Mouse (Mus musculus) lung, postnatal 10 days (tissue): ENCODE measurements around the gene Alg2.

ENCODE experiments used
- DNase-seq: peaks from one replicate; pipeline ENCODE4 v3.0.0; 2021

The Alg2 gene

DNA sequence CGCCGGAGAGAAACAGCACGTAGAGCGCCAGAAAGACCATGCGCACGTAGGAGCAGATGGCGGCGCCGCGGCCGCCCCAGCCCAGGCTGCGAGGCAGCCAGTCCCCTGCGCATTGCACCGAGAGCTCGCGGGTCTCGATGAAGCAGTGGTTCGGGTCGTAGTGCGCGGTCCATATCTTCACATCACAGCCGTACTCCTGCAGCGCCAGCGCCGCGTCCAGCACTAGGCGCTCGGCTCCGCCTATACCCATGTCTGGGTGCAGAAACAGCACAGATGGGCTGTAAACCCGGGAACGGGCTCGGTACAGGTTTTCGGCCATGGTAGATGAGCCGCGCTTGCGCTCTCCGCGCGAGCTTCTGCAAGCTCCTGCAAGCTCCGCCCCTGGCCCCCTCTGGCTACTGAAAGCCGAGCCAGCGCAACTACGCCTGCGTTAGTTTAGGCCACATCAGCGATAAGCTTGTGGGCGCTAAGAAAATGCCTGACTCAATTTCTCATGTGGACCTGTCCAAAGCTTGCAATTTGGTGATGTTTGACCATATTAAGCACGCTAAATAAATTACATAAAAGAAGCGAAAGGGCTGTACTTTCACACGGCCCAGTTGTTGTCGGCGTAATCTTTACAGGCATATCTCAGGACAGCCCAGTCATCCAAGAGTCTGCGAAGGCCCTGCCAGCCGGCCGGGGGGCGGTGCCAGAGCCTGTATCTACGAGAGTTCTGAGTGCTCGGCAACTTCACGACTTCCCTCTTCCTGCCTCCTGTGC, at the start of gene Alg2, which contains the start of gene Sec61b:
TSS of gene Alg2 (minus strand) at position 366 of the 762 bp plus-strand sequence.
TSS of gene Sec61b (plus strand) at position 691 of the 762 bp plus-strand sequence.
- peak; percentile 99 for DNase-seq

DNA sequence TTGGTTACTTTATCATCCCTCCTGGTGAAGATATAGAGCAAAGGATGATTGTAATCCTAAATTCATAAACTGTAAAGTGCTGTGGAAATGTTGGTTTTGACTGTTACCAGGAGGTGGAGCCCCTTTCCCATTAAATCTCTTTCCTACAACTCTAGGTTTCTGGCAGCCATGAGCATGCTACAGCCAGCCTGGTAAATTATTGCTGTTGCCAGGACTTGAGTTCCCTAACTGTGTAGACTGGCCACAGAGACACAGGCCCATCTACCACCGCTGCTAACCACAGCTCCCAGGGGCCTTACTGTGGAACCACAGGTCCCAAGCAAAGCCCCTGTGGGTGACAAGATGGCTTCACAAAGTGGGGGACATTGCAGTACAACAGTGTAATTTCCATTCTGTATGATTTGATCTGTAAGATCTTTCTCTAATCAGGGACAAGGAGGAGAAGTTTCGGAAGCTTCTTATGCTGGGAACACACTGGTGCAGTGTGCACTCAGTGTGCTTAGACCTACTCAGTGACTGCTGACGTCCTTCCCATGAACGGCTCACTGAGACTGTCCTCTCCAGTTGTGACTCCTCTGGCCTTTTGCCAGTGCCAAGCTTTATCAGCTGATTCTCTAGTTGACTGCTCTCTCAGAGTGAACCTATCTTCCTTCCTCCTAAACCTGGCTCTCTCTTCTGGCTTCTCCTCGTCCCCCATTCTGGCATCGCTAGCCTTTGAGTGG, 47.9 kb upstream of the Alg2 start:
- peak; percentile 37 for DNase-seq

DNA sequence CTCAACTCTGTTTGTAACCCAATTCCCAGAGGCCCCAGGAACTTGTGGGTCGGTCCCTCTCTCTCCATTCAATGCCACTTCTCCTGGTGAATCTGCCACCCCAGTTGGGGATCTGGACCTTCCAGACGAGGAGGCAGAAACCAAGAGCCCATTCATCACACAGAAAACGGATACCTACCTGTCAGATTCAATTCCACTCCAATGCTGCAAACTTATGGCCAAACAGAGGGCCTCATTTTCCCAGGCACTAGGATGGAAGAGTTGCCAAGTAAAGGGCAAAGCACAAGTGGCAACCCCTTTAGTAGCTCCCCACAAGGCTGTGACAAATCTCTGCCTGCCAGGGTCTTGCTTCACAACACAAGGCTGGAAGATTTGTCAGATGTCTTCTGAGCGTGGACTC, 45.9 kb upstream of the Alg2 start:
- no peak for DNase-seq

DNA sequence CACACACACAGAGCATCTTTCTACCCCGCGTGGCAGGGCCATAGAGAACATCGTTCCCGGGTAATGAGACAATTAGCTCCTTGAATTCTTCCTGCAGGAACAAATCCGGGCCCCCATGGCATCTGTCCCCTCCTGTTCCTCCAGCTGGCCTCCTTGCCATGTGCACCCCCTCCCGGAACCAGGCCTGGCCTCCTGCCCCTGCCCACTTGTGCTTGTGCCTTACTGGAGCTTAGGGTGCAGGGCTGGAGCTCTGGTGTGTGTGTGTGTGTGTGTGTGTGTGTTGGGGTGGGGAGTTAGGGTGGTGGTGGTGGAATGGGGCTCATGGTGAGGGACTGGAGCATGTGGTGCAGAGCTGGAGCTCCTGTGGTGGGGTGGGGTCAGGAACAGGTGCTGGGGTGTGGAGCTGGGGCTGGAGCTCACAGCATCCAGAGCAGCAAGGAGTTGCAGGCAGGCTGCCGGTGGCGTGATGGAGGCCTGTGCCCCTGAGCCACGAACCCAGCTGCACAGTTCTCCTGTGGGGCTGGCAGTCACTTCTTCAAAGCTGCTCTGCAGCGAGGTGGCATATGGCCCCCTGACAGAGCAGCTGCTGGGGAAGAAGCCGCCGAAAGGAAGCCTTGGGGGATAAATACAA, 44.5 kb upstream of the Alg2 start:
- DNase-seq: no peak

DNA sequence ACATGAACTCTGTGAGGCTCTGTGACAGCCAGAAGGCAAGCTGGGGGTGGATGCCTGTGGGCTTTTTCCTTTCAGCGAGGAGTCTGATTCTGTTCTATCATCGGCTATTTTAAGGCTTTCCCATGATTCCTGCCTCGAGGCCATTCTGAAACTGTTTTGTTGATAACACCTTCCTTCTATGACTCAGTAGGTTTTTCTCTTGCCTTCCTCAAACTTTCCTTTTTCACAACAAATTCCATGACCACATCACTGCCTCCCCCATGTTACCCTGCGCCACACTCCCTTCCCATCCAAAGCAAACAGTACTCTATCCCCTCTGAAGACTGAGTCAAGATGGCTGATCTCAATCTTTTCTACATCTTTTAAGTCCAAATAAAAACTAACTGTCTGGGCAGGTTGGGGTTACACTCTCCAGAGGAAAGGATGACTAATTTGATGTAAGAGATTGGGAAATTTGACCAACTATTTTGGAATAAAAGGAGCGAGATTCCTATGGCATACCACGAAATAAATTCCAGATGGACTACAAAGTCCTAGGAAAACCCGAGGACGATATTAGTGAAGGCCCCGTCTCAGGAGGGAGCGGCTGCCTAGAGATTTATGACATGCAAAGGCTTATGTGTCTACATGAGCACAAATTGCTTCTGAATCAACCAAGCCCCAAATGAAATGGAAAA, 30.8 kb upstream of the Alg2 start:
- DNase-seq: no peak

DNA sequence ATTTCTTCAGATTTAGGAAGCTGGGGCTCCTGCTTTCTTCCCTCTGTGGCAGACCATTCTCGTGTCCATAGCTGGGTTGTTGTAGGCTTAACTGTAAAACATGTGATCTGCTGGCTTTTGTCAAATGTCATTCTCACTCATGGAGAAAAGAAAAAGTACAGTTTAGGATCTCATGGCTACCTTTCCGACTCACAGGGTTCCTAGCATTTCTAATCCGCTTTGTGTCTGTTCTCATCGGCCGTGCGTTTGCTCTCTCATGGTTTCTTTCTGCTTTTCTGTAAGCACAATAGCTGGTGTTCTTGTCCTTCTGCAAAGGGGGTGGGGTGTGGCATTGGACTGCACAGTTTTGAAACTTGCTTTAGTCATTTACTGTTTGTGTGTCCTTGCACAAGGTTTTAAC, 28.9 kb upstream of the Alg2 start:
- DNase-seq: no peak

DNA sequence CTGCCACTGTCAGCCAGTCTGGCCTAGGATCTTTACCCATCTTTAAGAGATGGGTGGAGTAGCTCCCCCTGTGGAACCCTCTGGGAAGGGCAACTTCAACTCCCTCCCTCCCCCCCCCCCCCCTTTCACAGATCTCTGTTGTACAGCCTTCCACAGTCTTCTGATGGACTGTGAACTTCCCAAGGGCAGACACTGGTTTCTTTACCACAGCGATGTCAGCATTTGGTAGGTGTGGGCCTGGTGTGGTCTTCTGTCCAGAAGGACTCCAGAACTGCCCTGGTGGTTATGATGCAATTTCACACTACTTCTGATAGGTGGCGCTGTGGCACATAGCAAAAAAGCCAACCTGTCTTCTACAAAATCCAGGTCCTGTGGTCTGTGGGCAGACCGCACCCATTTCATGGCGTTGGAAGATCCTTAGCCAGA, 28.4 kb upstream of the Alg2 start:
- DNase-seq: peak; percentile 60

DNA sequence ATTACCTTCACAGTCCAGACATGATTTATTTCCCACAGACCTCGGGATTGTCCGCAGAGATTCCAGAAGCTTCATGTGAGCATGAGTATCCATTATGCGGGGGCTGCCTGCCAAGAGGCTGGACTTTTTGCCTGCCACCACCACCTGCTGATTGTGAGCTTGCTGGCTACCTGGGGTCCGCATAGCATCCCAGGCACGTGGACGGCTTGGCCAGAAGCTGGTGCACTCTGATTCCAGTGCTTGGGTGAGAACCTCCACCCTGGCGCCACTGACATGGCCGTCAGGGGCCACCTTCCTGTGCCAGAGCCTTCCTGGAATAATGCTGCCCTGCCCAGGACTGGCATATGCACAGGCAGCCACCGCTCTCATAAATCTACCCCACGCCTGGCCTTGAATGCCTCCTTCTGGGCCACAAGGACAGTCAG, 25.0 kb upstream of the Alg2 start:
- no peak for DNase-seq

DNA sequence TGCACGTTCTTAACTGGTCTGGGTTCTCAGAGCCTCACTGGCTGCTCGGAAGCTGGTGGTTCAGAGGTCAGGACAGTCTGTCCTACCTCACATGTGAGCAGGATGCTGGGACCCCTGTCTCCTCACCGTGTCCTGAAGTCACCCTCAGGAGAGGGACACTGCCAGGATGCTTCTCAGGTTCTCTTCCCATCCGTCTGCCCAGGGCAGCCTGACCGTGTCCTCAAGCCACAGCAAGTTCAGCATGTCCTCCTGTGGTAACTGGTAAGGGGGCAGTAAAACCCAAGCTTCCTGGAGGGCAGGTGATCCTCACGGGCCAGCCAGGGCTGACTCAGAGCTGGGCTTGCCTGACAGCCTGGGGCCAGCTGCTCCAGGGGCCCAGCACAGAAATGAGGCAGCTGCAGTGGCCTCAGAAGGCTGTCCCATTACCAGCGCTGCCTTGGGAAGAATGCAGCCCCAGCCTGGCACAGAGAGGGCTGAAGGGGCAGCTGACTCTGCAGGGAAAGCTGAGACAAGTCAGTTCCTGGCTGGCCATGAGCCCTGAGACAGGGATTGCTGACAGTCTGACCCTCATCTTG, 23.8 kb upstream of the Alg2 start:
- no peak for DNase-seq

DNA sequence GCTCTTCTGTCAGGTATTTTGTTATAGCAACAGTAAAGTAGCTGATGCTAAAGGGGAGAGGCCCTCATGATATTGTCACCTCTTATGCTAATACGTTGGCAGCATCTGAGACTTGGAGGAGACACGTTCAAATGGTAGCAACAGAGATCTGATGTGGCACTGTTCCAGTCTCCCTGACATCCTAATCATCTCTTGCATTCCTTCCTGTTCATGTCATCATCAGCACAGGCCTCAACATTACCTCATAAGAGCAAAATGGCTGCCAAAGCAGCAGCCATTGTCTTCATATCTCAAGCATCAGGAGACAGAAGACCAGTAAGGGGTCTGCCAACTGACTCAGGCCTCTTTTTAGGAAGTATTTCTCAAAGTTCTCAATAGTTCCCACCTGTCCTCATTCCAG, 20.6 kb upstream of the Alg2 start:
- DNase-seq: no peak

DNA sequence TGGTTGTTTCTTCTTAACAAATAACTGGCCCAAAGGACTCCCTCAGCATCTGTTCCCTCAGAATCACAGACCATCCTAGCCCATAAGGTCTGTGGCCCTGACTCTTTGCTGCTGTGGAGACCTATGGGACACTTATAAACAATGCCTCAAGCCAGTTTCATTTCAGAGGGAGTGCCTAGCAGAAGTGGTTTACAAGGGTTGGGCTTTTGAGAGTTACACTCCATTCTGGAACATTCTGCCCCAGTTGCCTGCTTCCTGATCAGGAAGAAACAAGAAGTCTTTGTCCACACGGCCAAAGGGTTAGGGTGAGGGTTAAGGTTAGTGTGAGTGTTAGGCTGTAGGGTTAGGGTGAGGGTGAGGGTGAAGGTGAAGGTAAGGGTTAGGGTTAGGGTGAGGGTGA, 20.0 kb upstream of the Alg2 start:
- DNase-seq: no peak

DNA sequence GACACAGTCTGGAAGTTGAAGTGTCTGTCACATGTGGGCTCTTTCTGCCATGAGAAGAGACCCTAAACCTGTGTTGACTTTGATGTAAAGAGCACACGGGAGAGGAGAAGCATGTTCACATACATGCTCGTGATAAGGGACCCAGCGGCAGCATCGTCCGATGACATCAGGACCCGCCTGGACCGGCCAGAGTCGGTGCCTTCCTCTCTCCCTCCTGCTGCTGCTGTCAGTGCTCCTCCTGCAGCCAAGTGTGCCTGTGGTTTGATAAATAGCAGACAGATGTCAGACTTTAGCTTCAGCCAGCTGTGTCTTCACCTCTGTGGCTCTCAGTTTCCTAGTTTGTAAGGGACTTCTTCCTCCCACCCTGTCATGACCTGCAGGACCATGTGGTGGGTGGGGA, 19.3 kb upstream of the Alg2 start:
- DNase-seq: no peak

DNA sequence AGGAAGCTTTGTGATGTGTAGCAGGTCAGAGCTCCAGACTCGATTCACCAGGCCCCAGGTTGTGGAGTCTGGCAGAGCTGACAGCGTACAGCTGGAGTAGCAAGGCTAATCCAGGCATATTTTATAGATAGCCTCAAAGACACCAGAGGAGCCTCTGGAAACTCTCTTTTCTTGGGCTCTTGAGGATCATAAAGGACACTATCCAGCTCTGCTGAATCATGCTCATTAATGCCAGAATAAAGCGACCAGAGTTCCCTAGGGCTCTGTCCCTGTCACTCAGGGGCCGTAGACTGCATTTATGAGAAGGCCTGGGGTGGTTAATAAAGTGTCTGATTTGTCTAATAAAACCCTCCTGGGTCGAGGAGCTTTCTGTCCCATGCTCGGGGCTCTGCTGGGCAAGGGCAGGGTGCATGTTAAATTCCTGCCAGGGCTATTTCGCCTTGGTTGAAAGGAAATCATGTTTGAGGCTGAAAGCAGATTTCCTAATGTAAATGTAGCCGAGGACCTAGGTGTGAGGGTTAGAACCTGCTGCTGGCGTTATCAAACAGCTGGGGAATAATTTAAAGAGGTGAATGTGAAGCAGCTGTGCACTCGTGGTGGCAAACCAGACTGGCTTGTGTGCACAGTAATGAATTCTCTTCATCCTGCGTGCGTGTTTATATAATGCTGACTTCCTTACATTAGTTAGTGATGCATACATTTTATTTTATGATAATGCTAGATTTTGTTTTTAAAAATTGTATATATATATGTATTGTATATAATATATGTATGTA, 18.4 kb upstream of the Alg2 start:
- DNase-seq: no peak

DNA sequence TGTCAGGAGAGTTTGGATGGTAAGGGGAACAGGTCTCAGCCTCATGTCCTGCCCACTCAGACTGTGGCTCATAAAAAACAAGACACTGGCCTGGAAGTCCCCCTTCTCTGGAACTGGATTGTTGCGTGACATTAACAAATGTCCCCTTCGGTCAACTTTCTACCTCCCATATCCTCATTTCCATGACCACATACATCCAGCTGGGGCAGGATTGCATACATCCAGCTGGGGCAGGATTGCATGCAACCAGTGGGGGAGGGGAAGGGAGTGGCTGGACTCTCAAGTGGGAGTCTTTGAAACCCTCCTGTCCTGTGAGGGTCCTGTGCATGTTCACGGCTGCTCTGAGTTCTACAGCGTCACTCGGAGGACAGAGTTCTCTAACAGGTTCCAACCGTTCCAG, 17.1 kb upstream of the Alg2 start:
- DNase-seq: no peak

DNA sequence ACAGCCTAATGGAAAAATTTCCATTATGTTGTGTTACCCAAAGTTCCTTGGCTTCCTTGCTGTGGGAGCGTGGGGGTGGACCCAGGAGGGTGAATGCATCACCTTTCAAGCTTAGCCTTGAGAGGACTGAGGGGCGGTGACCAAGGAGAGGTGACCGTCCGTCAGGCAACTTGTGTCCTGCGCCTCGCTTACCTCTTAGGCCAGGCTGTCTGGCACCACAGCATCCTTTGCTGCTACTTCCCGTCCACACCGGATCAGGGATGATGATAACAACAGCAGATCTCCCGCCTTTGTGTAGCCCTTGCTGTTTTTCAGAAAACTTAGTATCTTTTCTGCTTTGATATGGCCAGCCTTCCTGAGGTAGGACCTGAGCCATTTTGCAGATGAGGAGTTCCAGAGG, 6.4 kb upstream of the Alg2 start:
- DNase-seq: no peak

DNA sequence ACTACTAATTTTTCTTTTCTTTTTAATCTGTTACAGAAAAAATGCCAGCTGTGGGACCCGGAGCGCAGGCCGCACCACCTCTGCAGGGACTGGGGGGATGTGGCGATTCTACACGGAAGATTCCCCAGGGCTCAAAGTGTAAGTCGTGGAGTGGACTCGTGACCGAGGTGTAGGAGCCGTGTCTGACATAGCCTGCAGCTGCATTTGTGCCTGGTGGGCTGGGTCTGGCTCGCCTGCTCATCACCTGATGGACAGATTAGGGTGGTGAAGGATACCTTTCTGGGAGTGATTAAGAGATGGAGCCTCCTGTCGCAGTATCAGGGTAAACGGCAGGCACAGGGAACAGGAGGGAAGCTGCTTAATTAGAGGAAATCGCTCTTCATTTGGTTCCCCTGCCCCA, 6.0 kb upstream of the Alg2 start:
- DNase-seq: no peak

DNA sequence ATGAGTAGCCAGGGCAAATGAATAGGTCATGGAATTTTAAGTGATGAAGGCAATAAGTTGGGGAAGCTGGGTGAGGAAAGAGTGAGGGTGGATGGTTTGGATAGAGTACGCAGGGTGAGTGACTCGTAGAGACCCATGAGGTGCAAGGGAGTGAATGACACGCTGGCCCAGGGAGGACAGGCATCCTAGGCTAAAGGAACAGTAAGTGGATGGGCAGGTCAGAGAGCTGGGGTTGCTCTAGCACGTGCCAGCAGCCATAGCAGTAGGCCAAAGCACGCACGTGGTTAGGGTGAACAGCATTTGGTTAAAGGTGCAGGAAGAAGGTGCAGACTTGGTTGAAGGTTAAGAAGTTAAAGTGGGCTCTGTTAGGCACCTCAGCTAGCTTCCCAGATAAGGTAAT, 3.4 kb upstream of the Alg2 start:
- no peak for DNase-seq

DNA sequence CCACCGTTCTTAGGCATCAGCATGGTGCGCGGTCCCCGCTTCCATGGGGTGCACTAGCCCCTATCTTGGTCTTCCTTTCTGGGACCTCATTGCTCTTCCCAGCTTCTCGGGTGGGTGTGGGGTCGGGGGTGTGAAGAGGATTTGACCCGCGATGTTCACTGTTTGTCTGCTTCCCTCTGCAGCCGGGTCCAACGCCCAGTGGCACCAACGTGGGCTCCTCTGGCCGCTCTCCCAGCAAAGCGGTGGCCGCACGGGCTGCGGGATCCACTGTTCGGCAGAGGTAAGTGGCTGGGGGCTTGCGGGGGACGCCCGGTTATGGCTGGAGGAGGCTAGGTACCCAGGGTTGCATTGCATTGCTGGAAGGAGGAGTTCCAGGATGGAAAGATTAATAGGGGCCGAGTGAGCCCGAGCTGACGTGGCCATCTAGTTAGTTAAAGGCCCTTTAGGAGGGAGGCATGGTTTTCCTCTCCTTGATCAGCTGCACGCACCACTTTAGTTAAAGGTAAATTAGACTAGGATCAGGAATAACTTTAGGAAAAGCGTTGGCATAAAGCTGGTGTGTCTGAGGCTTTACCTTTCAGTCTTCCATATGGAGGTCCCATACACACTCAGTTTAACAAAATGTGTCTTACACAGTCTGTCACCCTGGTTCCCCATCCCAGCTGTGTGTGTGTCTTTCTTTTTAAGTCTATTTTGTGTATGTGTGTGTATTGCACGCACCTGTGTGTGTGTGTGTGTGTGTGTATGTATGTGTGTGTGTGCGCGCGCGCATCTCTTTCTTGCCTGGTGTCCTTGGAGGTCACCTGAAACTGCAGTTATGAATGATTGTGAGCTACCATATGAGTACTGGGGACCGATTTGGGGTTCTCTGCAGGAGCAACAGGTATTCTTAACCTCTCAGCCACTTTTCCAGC, 854 bp upstream of the Alg2 start:
- no peak for DNase-seq

DNA sequence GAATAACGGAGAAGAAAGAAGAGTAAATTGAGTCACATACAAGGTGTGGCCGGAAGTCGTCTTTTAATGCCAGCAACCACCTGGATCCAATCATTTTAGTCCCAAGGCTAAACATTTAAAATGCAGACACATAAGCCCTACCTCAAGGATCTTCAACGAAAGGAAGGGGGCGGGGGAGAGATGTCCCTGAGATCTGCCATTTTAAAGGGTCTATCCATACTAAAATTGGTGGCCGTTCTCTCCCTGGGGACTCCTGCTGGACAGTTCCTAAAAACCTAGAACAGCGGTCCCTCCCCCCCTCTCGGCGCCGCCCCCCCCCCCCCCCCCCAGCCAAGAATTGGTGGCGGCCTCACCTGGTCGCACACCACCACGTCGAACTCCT, 556 bp downstream of the Alg2 start:
- DNase-seq: peak; percentile 51

DNA sequence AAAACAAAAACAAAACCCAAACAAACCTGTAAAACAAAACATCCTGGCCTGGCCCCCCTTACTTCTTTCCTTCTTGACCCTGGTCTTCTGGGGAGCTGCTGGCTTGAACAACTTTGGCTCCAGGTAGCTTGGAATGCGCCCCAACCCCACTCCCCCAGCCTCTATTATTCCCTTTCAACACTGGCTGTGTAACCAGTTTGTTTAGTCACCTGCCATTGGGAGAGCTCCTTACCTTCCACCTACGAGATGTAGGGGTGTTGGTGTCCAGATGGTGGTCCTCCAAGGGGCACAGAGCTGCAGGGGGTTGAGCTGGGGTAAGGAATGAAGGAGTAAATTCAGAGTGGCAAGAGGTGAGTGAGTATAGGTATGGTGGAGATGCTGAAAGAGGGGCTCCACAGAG, 6.9 kb downstream of the Alg2 start:
- no peak for DNase-seq
